Comparison of ENCODE assay signal across 9 mouse cellular contexts in genomic region chr1:164217791-164218685, GRCm38 (mm10). TPM values are rescaled to one million over a fixed set of nuclear protein-coding genes. Genes with fewer than 3 reads are reported as not detected.
A peak's percentile ranks its signal among the peaks of the same experiment; 100 is the strongest.
DNase-seq lines count a peak whose midpoint lies in the region; ATAC-seq and TF ChIP-seq lines count a peak whose summit lies in the region.
"Had no signal": no experiment of that assay in that cellular context is flagged by ENCODE, and none has a peak within 500 bp of the region (broad histone marks: within the 10 kb centered on the region; RNA-seq: fewer than 3 reads in every experiment).

No protein-coding gene starts in this region.

- no peak overlapping the region for H3K4me3 ChIP-seq in midbrain, embryonic 11.5 days (ENCODE audit: low read depth, low read length)
- H3K4me3 ChIP-seq in midbrain, embryonic 10.5 days: no peak overlapping the region
- no peak overlapping the region for H3K4me3 ChIP-seq in hindbrain, embryonic 14.5 days (replicated peaks; ENCODE audit: low read length)
- no peak overlapping the region for H3K4me3 ChIP-seq in midbrain, postnatal 0 days (ENCODE audit: low read depth, low read length)

- ATAC-seq in midbrain, embryonic 11.5 days (ENCODE audit: low FRiP score): no peak
- no peak for ATAC-seq in hindbrain, embryonic 14.5 days (ENCODE audit: low FRiP score)
- ATAC-seq in midbrain, postnatal 0 days (ENCODE audit: low FRiP score): no peak
- ATAC-seq: Patski had no signal

- no peak overlapping the region for H3K9ac ChIP-seq in midbrain, embryonic 11.5 days (ENCODE audit: low read length)
- H3K9ac ChIP-seq in hindbrain, embryonic 14.5 days: no peak overlapping the region
- H3K9ac ChIP-seq in midbrain, postnatal 0 days (replicated peaks; ENCODE audit: low read length, poor library complexity, severe bottlenecking): no peak overlapping the region

- no peak overlapping the region for H3K4me2 ChIP-seq in midbrain, embryonic 11.5 days
- H3K4me2 ChIP-seq in hindbrain, embryonic 14.5 days (replicated peaks): peak overlapping the region; percentile 23
- peak overlapping the region; percentile 10; the same call in 1 of the 2 replicates for H3K4me2 ChIP-seq in midbrain, postnatal 0 days (ENCODE audit: low read depth, low read length, poor library complexity, severe bottlenecking)

- no peak for TF ChIP-seq CTCF in midbrain, postnatal 0 days (IDR thresholded peaks at IDR 0.05)

- WGBS in midbrain, embryonic 11.5 days: 40% methylated on average over 15 of the region's 15 CpGs
- WGBS in midbrain, embryonic 10.5 days: 45% methylated on average over 15 of the region's 15 CpGs
- whole genome bisulfite sequencing in hindbrain, embryonic 14.5 days: 34% methylated on average over 15 of the region's 15 CpGs
- WGBS in midbrain, postnatal 0 days: 30% methylated on average over 15 of the region's 15 CpGs

- no peaks in the 10 kb centered on the region for H3K36me3 ChIP-seq in midbrain, embryonic 11.5 days (ENCODE audit: control insufficient read depth, insufficient read depth, low read length)
- no peaks in the 10 kb centered on the region for H3K36me3 ChIP-seq in midbrain, embryonic 10.5 days
- no peaks in the 10 kb centered on the region for H3K36me3 ChIP-seq in hindbrain, embryonic 14.5 days (replicated peaks; ENCODE audit: control insufficient read depth, insufficient read depth)
- H3K36me3 ChIP-seq in midbrain, postnatal 0 days (ENCODE audit: insufficient read depth, low read length): no peaks in the 10 kb centered on the region

- no peak overlapping the region for H3K27ac ChIP-seq in midbrain, embryonic 11.5 days (ENCODE audit: low read depth, low read length)
- no peak overlapping the region for H3K27ac ChIP-seq in midbrain, embryonic 10.5 days (replicated peaks)
- H3K27ac ChIP-seq in hindbrain, embryonic 14.5 days: no peak overlapping the region
- no peak overlapping the region for H3K27ac ChIP-seq in midbrain, postnatal 0 days (ENCODE audit: low read depth, low read length)

- H3K4me1 ChIP-seq in midbrain, embryonic 11.5 days (ENCODE audit: control insufficient read depth, insufficient read depth, low read length): no peaks in the 10 kb centered on the region
- peaks cover 13% of the 10 kb centered on the region for H3K4me1 ChIP-seq in midbrain, embryonic 10.5 days
- peaks cover 6% of the 10 kb centered on the region; the same call in 1 of the 2 replicates for H3K4me1 ChIP-seq in hindbrain, embryonic 14.5 days (replicated peaks; ENCODE audit: control insufficient read depth, insufficient read depth, low read length)
- H3K4me1 ChIP-seq in midbrain, postnatal 0 days (ENCODE audit: insufficient read depth, low read length): no peaks in the 10 kb centered on the region

- H3K9me3 ChIP-seq in midbrain, embryonic 11.5 days (ENCODE audit: control insufficient read depth, low read length): no peaks in the 10 kb centered on the region
- H3K9me3 ChIP-seq in midbrain, embryonic 10.5 days (replicated peaks): no peaks in the 10 kb centered on the region
- no peaks in the 10 kb centered on the region for H3K9me3 ChIP-seq in hindbrain, embryonic 14.5 days (ENCODE audit: control insufficient read depth, low read length)
- no peaks in the 10 kb centered on the region for H3K9me3 ChIP-seq in midbrain, postnatal 0 days (ENCODE audit: low read length)

- DNase-seq in frontal cortex, adult 2 months (ENCODE audit: extremely low spot score in 1 of 2, low spot score in 1 of 2): peak; percentile 11 to 30
- no peak for DNase-seq in frontal cortex, postnatal 10 days (ENCODE audit: low spot score in 2 of 2)
- peak; percentile 84 for DNase-seq in midbrain, embryonic 11.5 days (ENCODE audit: low spot score, missing footprints)
- no peak for DNase-seq in midbrain, embryonic 10.5 days (ENCODE audit: low spot score)
- no peak for DNase-seq in hindbrain, embryonic 14.5 days (ENCODE audit: low spot score)
- no peak for DNase-seq in midbrain, postnatal 0 days (ENCODE audit: low spot score)
- no peak for DNase-seq in Muller cell, postnatal 12 days (ENCODE audit: inconsistent ontology term)
- no peak for DNase-seq in layer of hippocampus, postnatal 25 days (ENCODE audit: extremely low spot score in 1 of 2, low spot score in 1 of 2)

- H3K27me3 ChIP-seq in midbrain, embryonic 11.5 days (ENCODE audit: control insufficient read depth, insufficient read depth, low read length): peaks cover 1% of the 10 kb centered on the region; the same call in 1 of the 2 replicates
- peaks cover 7% of the 10 kb centered on the region for H3K27me3 ChIP-seq in midbrain, embryonic 10.5 days (ENCODE audit: low read depth, poor library complexity, severe bottlenecking)
- H3K27me3 ChIP-seq in hindbrain, embryonic 14.5 days (ENCODE audit: control insufficient read depth, insufficient read depth, low read length): peaks cover 7% of the 10 kb centered on the region
- H3K27me3 ChIP-seq in midbrain, postnatal 0 days (ENCODE audit: insufficient read depth, low read length): no peaks in the 10 kb centered on the region; the same call in 1 of the 2 replicates
- H3K27me3 ChIP-seq: Patski had no signal

RNA-seq across cellular contexts. Expression of gene Slc19a2, which starts 30.8 kb away (rescaled TPM):
- 11.7 and 12.4 TPM in 2 replicates for polyA plus RNA-seq in frontal cortex, adult 2 months (2012; rRNA removed)
- 11.1 and 14.1 TPM in 2 replicates for polyA plus RNA-seq in midbrain, embryonic 11.5 days (2014; fragmentation: Nextera tagmentation; extraction: Ambion mirVana)
- 11.1 and 12.0 TPM in 2 replicates for polyA plus RNA-seq in midbrain, embryonic 10.5 days (2016; fragmentation: Nextera tagmentation; extraction: Ambion mirVana)
- 8.1 and 11.8 TPM in 2 replicates for polyA plus RNA-seq in hindbrain, embryonic 14.5 days (2014; fragmentation: Nextera tagmentation; extraction: Ambion mirVana)
- total RNA-seq in midbrain, postnatal 0 days (2014; rRNA removed): 17.0 and 20.2 TPM in 2 replicates
- 7.4 and 8.4 TPM in 2 replicates for polyA plus RNA-seq in midbrain, postnatal 0 days (2015; fragmentation: Nextera tagmentation; extraction: Ambion mirVana)
- total RNA-seq in layer of hippocampus, postnatal 25 days (2021): 10 to 100 TPM in 1 of 2 experiments, 1 to 10 TPM in 1; 9.6 to 14.3 TPM

RNA-seq across cellular contexts. Expression of gene Ccdc181, which starts 57.3 kb away (rescaled TPM):
- 22.1 and 22.8 TPM in 2 replicates for polyA plus RNA-seq in frontal cortex, adult 2 months (2012; rRNA removed)
- 16.4 and 18.2 TPM in 2 replicates for polyA plus RNA-seq in midbrain, embryonic 11.5 days (2014; fragmentation: Nextera tagmentation; extraction: Ambion mirVana)
- polyA plus RNA-seq in midbrain, embryonic 10.5 days (2016; fragmentation: Nextera tagmentation; extraction: Ambion mirVana): 11.5 and 14.5 TPM in 2 replicates
- polyA plus RNA-seq in hindbrain, embryonic 14.5 days (2014; fragmentation: Nextera tagmentation; extraction: Ambion mirVana): 23.4 and 24.5 TPM in 2 replicates
- total RNA-seq in midbrain, postnatal 0 days (2014; rRNA removed): 12.6 and 20.9 TPM in 2 replicates
- 27.2 and 29.0 TPM in 2 replicates for polyA plus RNA-seq in midbrain, postnatal 0 days (2015; fragmentation: Nextera tagmentation; extraction: Ambion mirVana)
- total RNA-seq in layer of hippocampus, postnatal 25 days (2021): 10 to 100 TPM; 22.0 to 22.5 TPM

Comparison
In these comparisons a context has a peak if more than half of its experiments do, and no peak if none do; other contexts are left out.
1. DNase-seq: peak in frontal cortex, adult 2 months (2 of 2) and midbrain, embryonic 11.5 days (single experiment); none in frontal cortex, postnatal 10 days (0 of 2), midbrain, embryonic 10.5 days (single experiment), hindbrain, embryonic 14.5 days (single experiment), midbrain, postnatal 0 days (single experiment), Muller cell, postnatal 12 days (single experiment) and layer of hippocampus, postnatal 25 days (0 of 2).